Mouse (Mus musculus): ENCODE measurements around the gene Creb1. TPM values are rescaled to one million over a fixed set of nuclear protein-coding genes. Genes with fewer than 3 reads are reported as not detected.
"Not testable (repeated sequence)": the region's sequence is repeated elsewhere in the genome, so short reads cannot be mapped to it uniquely, and the experiment has no call there.

Creb1 gene
- polyA plus RNA-seq, 1 experiment from 2014 or later: 25.4 TPM

DNA sequence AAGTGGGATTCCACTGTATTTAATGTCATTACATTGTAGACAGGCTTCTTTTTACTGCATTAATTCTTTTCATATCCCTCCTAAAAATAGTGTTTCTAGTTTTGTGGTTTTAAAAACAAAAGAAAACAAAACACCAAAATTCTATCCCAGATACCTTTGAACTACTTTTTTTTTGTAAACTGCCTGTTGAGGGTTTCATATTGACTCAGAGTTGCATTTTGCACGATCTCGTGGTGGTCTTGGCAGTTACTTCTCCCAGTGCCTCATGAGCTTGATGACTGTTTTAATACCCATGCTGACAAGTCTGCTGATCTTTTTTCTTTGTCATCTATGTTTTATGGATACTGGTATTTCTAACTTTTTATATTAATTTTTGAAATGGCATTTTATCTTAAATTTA is 16.9 kb downstream of the Creb1 start:
- no peak for ATAC-seq (ENCODE audit: low FRiP score)
- no peak overlapping the region for H3K4me2 ChIP-seq
- H3K4me1 ChIP-seq: no peaks in the 10 kb centered on the region; the same call in 1 of the 2 replicates
- H3K36me3 ChIP-seq: peaks cover 4% of the 10 kb centered on the region; the same call in 1 of the 2 replicates
- H3K4me3 ChIP-seq (replicated peaks): no peak overlapping the region
- H3K9ac ChIP-seq (replicated peaks): no peak overlapping the region
- 80% methylated on average over 2 of the region's 2 CpGs for WGBS
- no peak overlapping the region for H3K27ac ChIP-seq (replicated peaks)
- H3K9me3 ChIP-seq (replicated peaks): no peaks in the 10 kb centered on the region
- no peaks in the 10 kb centered on the region for H3K27me3 ChIP-seq (replicated peaks)

DNA sequence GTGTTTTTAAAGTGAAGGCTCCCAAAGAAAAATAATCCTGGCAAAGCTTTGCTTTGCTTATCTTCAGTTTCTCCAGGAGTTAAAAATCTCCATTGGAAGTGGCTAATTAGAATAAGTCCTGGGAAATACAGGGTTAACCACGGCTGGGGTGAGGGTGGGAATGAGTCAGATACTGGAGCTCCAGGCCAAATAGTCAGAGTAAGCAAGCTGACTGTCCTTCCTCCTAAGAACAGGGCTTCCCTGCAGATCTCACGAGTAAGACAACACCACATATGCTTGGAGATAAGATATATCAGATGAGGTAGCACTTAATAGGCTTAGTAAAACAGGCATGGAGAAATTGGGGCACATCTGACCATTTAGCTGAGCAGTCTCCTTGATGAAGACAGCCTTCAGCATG is 19.5 kb downstream of the Creb1 start:
- no peak for ATAC-seq (ENCODE audit: low FRiP score)
- H3K4me2 ChIP-seq: no peak overlapping the region
- H3K36me3 ChIP-seq: peaks cover 11% of the 10 kb centered on the region; the same call in 1 of the 2 replicates
- no peak overlapping the region for H3K27ac ChIP-seq (replicated peaks)
- WGBS: 66% methylated on average over 2 of the region's 2 CpGs
- no peaks in the 10 kb centered on the region for H3K9me3 ChIP-seq (replicated peaks)
- H3K4me1 ChIP-seq: no peaks in the 10 kb centered on the region; the same call in 1 of the 2 replicates
- no peak overlapping the region for H3K4me3 ChIP-seq (replicated peaks)
- no peaks in the 10 kb centered on the region for H3K27me3 ChIP-seq (replicated peaks)
- no peak overlapping the region for H3K9ac ChIP-seq (replicated peaks)

DNA sequence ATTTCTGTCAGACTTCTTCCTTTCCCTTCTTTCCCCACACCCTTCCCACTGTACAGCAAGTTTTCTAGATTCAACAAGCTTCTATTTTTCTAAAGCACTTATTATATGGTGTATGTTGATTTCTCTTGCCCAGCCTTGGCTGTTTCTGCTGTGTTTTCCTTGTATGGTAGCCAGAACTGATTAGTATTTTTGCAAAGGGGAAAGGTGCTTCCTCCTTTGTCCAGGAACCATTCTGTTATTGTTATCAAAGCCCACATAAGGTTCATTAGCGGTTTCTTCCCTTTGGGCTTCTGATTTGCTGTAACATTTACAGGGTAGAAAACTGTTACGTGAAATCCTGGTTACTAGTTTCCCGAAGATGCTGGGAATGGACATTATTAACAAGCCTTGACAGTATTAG is 27.7 kb downstream of the Creb1 start:
- H3K36me3 ChIP-seq: peaks cover 19% of the 10 kb centered on the region
- ATAC-seq (ENCODE audit: low FRiP score): no peak
- H3K27me3 ChIP-seq (replicated peaks): no peaks in the 10 kb centered on the region
- 91% methylated on average over 3 of the region's 3 CpGs for WGBS
- no peaks in the 10 kb centered on the region for H3K9me3 ChIP-seq (replicated peaks)
- H3K4me3 ChIP-seq (replicated peaks): no peak overlapping the region
- no peak overlapping the region for H3K27ac ChIP-seq (replicated peaks)
- H3K4me2 ChIP-seq: no peak overlapping the region
- no peaks in the 10 kb centered on the region for H3K4me1 ChIP-seq
- no peak overlapping the region for H3K9ac ChIP-seq (replicated peaks)

DNA sequence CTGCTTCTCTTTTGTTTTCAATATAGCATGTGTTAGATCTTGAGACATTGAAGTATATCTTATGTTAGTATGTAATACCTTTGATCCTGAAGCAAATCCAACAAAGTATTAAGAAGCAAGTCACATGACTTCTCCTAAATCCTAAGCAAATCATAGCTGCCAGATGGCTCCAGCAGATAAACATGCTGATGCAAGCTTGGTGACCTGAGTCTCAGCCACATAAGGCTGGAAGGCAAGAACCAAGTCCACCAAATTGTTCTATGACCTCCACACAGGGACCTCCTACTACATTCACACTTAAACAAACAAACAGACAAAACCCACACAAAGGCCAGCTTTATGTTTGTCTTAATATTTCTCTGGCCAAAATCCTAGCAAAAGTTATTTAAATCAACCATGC is 35.8 kb downstream of the Creb1 start:
- Histone ChIP-seq H3K27ac (replicated peaks) (no peak overlapping the region), H3K9ac (replicated peaks) (no peak overlapping the region), H3K9me3 (replicated peaks) (no peaks in the 10 kb centered on the region), H3K36me3 (peaks cover 9% of the 10 kb centered on the region), H3K27me3 (replicated peaks) (no peaks in the 10 kb centered on the region), H3K4me3 (replicated peaks) (no peak overlapping the region), H3K4me2 (no peak overlapping the region), H3K4me1 (no peaks in the 10 kb centered on the region)
- no peak for ATAC-seq (ENCODE audit: low FRiP score)

GRCm38 (mm10) chr1:64576022-64576421 is 43.6 kb downstream of the Creb1 start:
- no peak overlapping the region for H3K9ac ChIP-seq (replicated peaks)
- H3K27me3 ChIP-seq (replicated peaks): no peaks in the 10 kb centered on the region
- H3K4me1 ChIP-seq: no peaks in the 10 kb centered on the region
- peaks cover 37% of the 10 kb centered on the region for H3K36me3 ChIP-seq
- H3K4me3 ChIP-seq (replicated peaks): no peak overlapping the region
- H3K4me2 ChIP-seq: no peak overlapping the region
- no peak for ATAC-seq (ENCODE audit: low FRiP score)
- 90% methylated on average over 7 of the region's 7 CpGs for whole genome bisulfite sequencing
- H3K9me3 ChIP-seq (replicated peaks): no peaks in the 10 kb centered on the region
- no peak overlapping the region for H3K27ac ChIP-seq (replicated peaks)

DNA sequence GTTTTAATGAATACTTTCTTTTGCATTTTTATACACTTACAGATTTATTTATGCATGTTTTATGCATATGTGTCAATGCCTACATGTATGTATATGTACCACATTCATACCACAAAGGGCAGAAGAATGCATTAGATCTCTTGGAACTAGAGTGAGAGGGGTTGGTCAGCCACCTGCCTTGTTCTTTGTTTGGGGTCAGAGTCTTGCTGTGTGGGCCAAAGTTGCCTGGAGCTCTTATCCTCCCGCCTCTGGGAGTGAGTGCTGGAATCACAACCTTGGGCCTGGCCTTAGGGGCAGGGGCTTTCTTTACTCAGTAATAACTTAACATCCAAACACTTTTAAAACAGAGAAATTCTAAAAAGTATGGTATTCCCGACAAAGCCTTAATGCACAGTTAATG is 44.3 kb downstream of the Creb1 start:
- Histone ChIP-seq H3K27me3 (replicated peaks) (no peaks in the 10 kb centered on the region), H3K27ac (replicated peaks) (no peak overlapping the region), H3K9ac (replicated peaks) (no peak overlapping the region), H3K4me3 (replicated peaks) (no peak overlapping the region), H3K36me3 (peaks cover 42% of the 10 kb centered on the region), H3K9me3 (replicated peaks) (no peaks in the 10 kb centered on the region), H3K4me1 (no peaks in the 10 kb centered on the region), H3K4me2 (no peak overlapping the region)
- 75% methylated on average over 2 of the region's 2 CpGs for WGBS
- no peak for ATAC-seq (ENCODE audit: low FRiP score)

- not testable (repeated sequence) for H3K27ac ChIP-seq (replicated peaks); H3K4me1 ChIP-seq; H3K4me2 ChIP-seq; H3K9ac ChIP-seq (replicated peaks); H3K4me3 ChIP-seq (replicated peaks); ATAC-seq (ENCODE audit: low FRiP score); H3K27me3 ChIP-seq (replicated peaks); H3K9me3 ChIP-seq (replicated peaks)
- 34% methylated on average over 9 of the region's 9 CpGs for WGBS
- H3K36me3 ChIP-seq: peaks cover 46% of the 10 kb centered on the region
Measured at GRCm38 (mm10) chr1:64577911-64578310, 45.5 kb downstream of the Creb1 start.

DNA sequence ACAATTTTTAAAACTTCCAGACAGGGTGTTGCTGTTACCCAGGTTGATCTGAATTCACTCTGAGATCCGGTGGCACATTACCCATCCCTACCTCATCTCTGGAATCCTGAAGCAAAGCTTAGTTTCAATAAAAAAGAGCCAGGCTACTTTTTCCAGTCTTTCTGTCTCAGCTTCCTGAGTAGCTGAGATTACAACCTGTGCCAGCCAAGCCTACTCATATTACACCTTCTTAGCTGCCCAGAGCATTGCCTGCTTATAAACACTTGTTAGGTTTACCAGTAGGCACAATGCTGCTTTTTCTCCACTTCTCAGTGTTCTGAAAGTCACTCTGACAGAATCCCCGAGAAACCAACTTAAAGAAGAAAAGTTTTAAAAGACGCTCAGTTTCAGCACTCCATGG is 46.4 kb downstream of the Creb1 start:
- ATAC-seq (ENCODE audit: low FRiP score): no peak
- Histone ChIP-seq H3K4me1 (no peaks in the 10 kb centered on the region), H3K9ac (replicated peaks) (no peak overlapping the region), H3K27ac (replicated peaks) (no peak overlapping the region), H3K27me3 (replicated peaks) (no peaks in the 10 kb centered on the region), H3K4me2 (no peak overlapping the region), H3K36me3 (peaks cover 46% of the 10 kb centered on the region), H3K4me3 (replicated peaks) (no peak overlapping the region), H3K9me3 (replicated peaks) (no peaks in the 10 kb centered on the region)
- 97% methylated on average over 3 of the region's 3 CpGs for WGBS

DNA sequence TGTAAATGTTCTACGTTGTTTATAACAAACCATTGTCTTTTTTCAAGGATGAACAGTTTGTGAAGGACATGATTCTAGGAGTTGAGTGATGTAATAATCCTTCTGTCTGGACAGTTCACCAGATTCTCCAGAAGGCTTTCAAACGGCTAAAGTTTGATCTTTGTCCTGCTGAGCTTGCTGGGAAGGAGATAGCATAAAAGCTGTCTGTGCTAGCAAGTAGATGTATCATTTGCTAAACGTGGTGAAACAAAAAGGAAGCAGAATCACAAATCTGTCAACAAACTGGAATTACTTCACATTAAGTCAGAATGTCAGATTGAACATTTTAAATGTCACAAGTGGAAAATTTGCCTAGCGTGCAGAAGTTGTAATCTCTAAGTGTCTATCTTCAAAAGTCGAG is 66.5 kb downstream of the Creb1 start:
- H3K9ac ChIP-seq (replicated peaks): no peak overlapping the region
- WGBS: 64% methylated on average over 5 of the region's 5 CpGs
- ATAC-seq (ENCODE audit: low FRiP score): no peak
- peaks cover 6% of the 10 kb centered on the region; the same call in 1 of the 2 replicates for H3K36me3 ChIP-seq
- H3K27me3 ChIP-seq (replicated peaks): no peaks in the 10 kb centered on the region
- H3K27ac ChIP-seq (replicated peaks): no peak overlapping the region
- H3K9me3 ChIP-seq (replicated peaks): no peaks in the 10 kb centered on the region
- no peaks in the 10 kb centered on the region for H3K4me1 ChIP-seq
- H3K4me3 ChIP-seq (replicated peaks): no peak overlapping the region
- no peak overlapping the region for H3K4me2 ChIP-seq

- no peak for ATAC-seq (ENCODE audit: low FRiP score)
- no peaks in the 10 kb centered on the region for H3K27me3 ChIP-seq (replicated peaks)
- 88% methylated on average over 7 of the region's 7 CpGs for WGBS
- H3K9ac ChIP-seq (replicated peaks): no peak overlapping the region
- H3K27ac ChIP-seq (replicated peaks): no peak overlapping the region
- no peak overlapping the region for H3K4me3 ChIP-seq (replicated peaks)
- no peaks in the 10 kb centered on the region for H3K4me1 ChIP-seq
- no peaks in the 10 kb centered on the region for H3K9me3 ChIP-seq (replicated peaks)
- H3K4me2 ChIP-seq: no peak overlapping the region
- peaks cover 11% of the 10 kb centered on the region; the same call in 1 of the 2 replicates for H3K36me3 ChIP-seq
Measured at GRCm38 (mm10) chr1:64600413-64601077, 68.1 kb downstream of the Creb1 start.

- Histone ChIP-seq H3K4me2 (no peak overlapping the region), H3K4me3 (replicated peaks) (no peak overlapping the region), H3K36me3 (peaks cover 11% of the 10 kb centered on the region; the same call in 1 of the 2 replicates), H3K27me3 (replicated peaks) (no peaks in the 10 kb centered on the region), H3K9ac (replicated peaks) (no peak overlapping the region), H3K4me1 (no peaks in the 10 kb centered on the region), H3K9me3 (replicated peaks) (no peaks in the 10 kb centered on the region), H3K27ac (replicated peaks) (no peak overlapping the region)
- ATAC-seq (ENCODE audit: low FRiP score): no peak
- 86% methylated on average over 6 of the region's 6 CpGs for WGBS
Measured at GRCm38 (mm10) chr1:64601242-64601842, 68.9 kb downstream of the Creb1 start.

- H3K9ac ChIP-seq (replicated peaks): no peak overlapping the region
- no peak overlapping the region for H3K27ac ChIP-seq (replicated peaks)
- no peaks in the 10 kb centered on the region for H3K9me3 ChIP-seq (replicated peaks)
- H3K4me1 ChIP-seq: no peaks in the 10 kb centered on the region
- 94% methylated on average over 5 of the region's 5 CpGs for WGBS
- peaks cover 19% of the 10 kb centered on the region for H3K36me3 ChIP-seq
- H3K4me2 ChIP-seq: no peak overlapping the region
- ATAC-seq (ENCODE audit: low FRiP score): no peak
- no peaks in the 10 kb centered on the region for H3K27me3 ChIP-seq (replicated peaks)
- H3K4me3 ChIP-seq (replicated peaks): no peak overlapping the region
Measured at GRCm38 (mm10) chr1:64603381-64603780, 70.9 kb downstream of the Creb1 start.
